Mouse (Mus musculus): ENCODE results near the gene Psg29. TPM values are rescaled to one million over a fixed set of nuclear protein-coding genes. Genes with fewer than 3 reads are reported as not detected.

The Psg29 gene
- total and polyA plus RNA-seq, 3 experiments: not detected

DNA sequence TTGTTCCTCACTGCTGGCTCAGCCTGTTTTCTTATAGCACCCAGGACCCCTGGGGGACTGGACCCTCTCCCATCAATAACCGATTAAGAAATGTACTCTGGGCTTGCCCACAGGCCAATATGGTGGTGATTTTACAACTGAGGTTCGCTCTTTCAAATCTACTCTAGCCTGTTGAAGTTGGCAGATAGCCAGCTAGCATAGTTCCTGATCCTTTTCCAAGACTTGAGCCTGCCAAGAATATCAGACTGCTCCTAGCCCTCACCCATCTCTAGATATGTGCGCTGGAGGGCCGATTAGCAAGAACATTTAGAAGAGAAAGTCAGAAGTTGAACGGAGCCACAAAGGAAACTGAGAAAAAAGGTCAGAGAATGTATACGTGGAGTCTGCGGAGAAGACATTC is 44.3 kb upstream of the Psg29 start:
- dilution Hi-C loops (cut with MboI; ENCODE audit: extremely low pct_ligation_motif_present, extremely low pct_unique_long_range_greater_than_20kb, low sequenced_read_pairs): no loop called here
- TF ChIP-seq BHLHE40 (IDR thresholded peaks at IDR 0.05; ENCODE audit: low read depth, low read length): no peak
- TF ChIP-seq ELF1 (IDR thresholded peaks at IDR 0.05; ENCODE audit: low read depth, low read length): no peak
- no peak for TF ChIP-seq MXI1 (IDR thresholded peaks at IDR 0.05; ENCODE audit: low read depth, low read length)
- TF ChIP-seq NRF1 (IDR thresholded peaks at IDR 0.05; ENCODE audit: low read depth, low read length): no peak
- TF ChIP-seq CHD1 (IDR thresholded peaks at IDR 0.05; ENCODE audit: low read depth, low read length): no peak
- TF ChIP-seq ETS1 (conservative IDR thresholded peaks at IDR 0.05; ENCODE audit: low read depth, low read length): no peak
- no peak for TF ChIP-seq MAFK (IDR thresholded peaks at IDR 0.05; ENCODE audit: insufficient replicate concordance, low read length)
- TF ChIP-seq POLR2AphosphoS2 (IDR thresholded peaks at IDR 0.05; ENCODE audit: low read depth, low read length): no peak
- no peak for TF ChIP-seq MAZ (IDR thresholded peaks at IDR 0.05; ENCODE audit: low read depth, low read length)
- no peak for TF ChIP-seq MYC (IDR thresholded peaks at IDR 0.05; ENCODE audit: low read depth, low read length)
- no peak for TF ChIP-seq TBP (conservative IDR thresholded peaks at IDR 0.05; ENCODE audit: low read depth, low read length)
- no peak for TF ChIP-seq MEF2A (IDR thresholded peaks at IDR 0.05; ENCODE audit: borderline replicate concordance, low read depth, low read length)
- TF ChIP-seq PAX5 (IDR thresholded peaks at IDR 0.05; ENCODE audit: low read length): no peak
- no peak for TF ChIP-seq IRF4 (IDR thresholded peaks at IDR 0.05; ENCODE audit: low read depth, low read length)
- TF ChIP-seq HCFC1 (IDR thresholded peaks at IDR 0.05; ENCODE audit: low read depth, low read length): no peak
- TF ChIP-seq E2F4 (IDR thresholded peaks at IDR 0.05; ENCODE audit: insufficient replicate concordance, low read depth, low read length): no peak
- no peak for TF ChIP-seq ZC3H11A (IDR thresholded peaks at IDR 0.05; ENCODE audit: low read depth, low read length)
- TF ChIP-seq CTCF (conservative IDR thresholded peaks at IDR 0.05 in 1 of 2, IDR thresholded peaks at IDR 0.05 in 1 of 2; ENCODE audit: low read depth in 2 of 2, low read length in 2 of 2): no peak
- in situ Hi-C loops (cut with MboI; ENCODE audit: low pct_ligation_motif_present, low pct_unique_long_range_greater_than_20kb, low sequenced_read_pairs): loop anchor here (10.0 kb wide), 1 partner anchor 1106 kb away; no protein-coding TSS in a partner anchor

DNA sequence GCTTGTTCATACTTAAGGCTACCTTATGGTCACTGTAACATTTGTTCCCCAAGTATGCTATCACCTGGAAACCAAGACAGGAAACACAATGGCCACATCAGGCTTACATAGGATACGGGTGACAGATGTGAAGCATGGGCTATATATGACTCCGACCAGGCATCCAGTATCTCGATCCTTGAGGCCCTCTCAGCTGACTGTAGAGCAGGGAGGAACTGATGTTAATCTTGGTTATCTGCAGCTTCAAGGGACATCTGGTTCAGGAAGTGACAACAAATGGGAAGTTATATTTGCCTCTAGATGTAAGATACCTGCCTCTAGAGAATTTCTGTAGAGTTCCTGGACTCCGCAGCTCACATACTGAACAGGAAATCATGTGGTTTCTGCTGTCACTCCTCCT is 31.4 kb upstream of the Psg29 start:
- DNase-seq (ENCODE audit: extremely low read depth): no peak

More for the DNA sequence above, 44.3 kb upstream of the Psg29 start:
- Histone ChIP-seq H3K4me3 (replicated peaks in 1 of 3; ENCODE audit: low read depth in 2 of 3, low read length in 2 of 3, poor library complexity in 1 of 3) (no peak overlapping the region), H3K36me3 (replicated peaks in 1 of 2; ENCODE audit: control insufficient read depth in 1 of 2, insufficient read depth in 1 of 2, low read length in 1 of 2) (no peaks in the 10 kb centered on the region), H3K27ac (ENCODE audit: insufficient read depth, low read depth) (no peak overlapping the region), H3K27me3 (replicated peaks) (peaks cover 82% of the 10 kb centered on the region), H3K9ac (ENCODE audit: insufficient read depth, low read depth) (no peak overlapping the region), H3K4me2 (ENCODE audit: insufficient read depth, low read depth, poor library complexity, severe bottlenecking) (no peak overlapping the region), H3K79me2 (replicated peaks; ENCODE audit: control insufficient read depth, extremely low read depth, insufficient read depth, poor library complexity, severe bottlenecking) (no peaks in the 10 kb centered on the region), H3K4me1 (ENCODE audit: control insufficient read depth in 1 of 2, insufficient read depth in 2 of 2) (peaks cover 3 to 14% of the 10 kb centered on the region in 2 experiments), H3K9me3 (replicated peaks; ENCODE audit: low read length) (no peaks in the 10 kb centered on the region)
- DNase-seq (ENCODE audit: extremely low read depth): no peak

More for the DNA sequence above, 31.4 kb upstream of the Psg29 start:
- Histone ChIP-seq H3K9ac (ENCODE audit: insufficient read depth, low read depth) (no peak overlapping the region), H3K27ac (ENCODE audit: insufficient read depth, low read depth) (no peak overlapping the region), H3K4me3 (replicated peaks in 1 of 3; ENCODE audit: low read depth in 2 of 3, low read length in 2 of 3, poor library complexity in 1 of 3) (no peak overlapping the region), H3K4me2 (ENCODE audit: insufficient read depth, low read depth, poor library complexity, severe bottlenecking) (no peak overlapping the region), H3K79me2 (replicated peaks; ENCODE audit: control insufficient read depth, extremely low read depth, insufficient read depth, poor library complexity, severe bottlenecking) (no peaks in the 10 kb centered on the region), H3K9me3 (replicated peaks; ENCODE audit: low read length) (no peaks in the 10 kb centered on the region), H3K27me3 (replicated peaks) (peaks cover 64% of the 10 kb centered on the region), H3K36me3 (replicated peaks in 1 of 2; ENCODE audit: control insufficient read depth in 1 of 2, insufficient read depth in 1 of 2, low read length in 1 of 2) (no peaks in the 10 kb centered on the region), H3K4me1 (ENCODE audit: control insufficient read depth in 1 of 2, insufficient read depth in 2 of 2) (no peaks in the 10 kb centered on the region)
- in situ Hi-C loops (cut with MboI; ENCODE audit: low pct_ligation_motif_present, low pct_unique_long_range_greater_than_20kb, low sequenced_read_pairs): no loop called here
- no peak for TF ChIP-seq RAD21 (IDR thresholded peaks at IDR 0.05; ENCODE audit: low read depth, low read length)
- no peak for TF ChIP-seq POLR2AphosphoS2 (IDR thresholded peaks at IDR 0.05; ENCODE audit: low read depth, low read length)
- no peak for TF ChIP-seq KAT2A (IDR thresholded peaks at IDR 0.05; ENCODE audit: insufficient replicate concordance, low read length)
- TF ChIP-seq GABPA (IDR thresholded peaks at IDR 0.05; ENCODE audit: insufficient replicate concordance, low read depth, low read length): no peak
- TF ChIP-seq IRF4 (IDR thresholded peaks at IDR 0.05; ENCODE audit: low read depth, low read length): no peak
- TF ChIP-seq USF2 (conservative IDR thresholded peaks at IDR 0.05; ENCODE audit: low read depth, low read length): no peak
- TF ChIP-seq NELFE (IDR thresholded peaks at IDR 0.05; ENCODE audit: low read depth, low read length): no peak
- no peak for TF ChIP-seq UBTF (IDR thresholded peaks at IDR 0.05; ENCODE audit: low read depth, low read length)
- TF ChIP-seq SMC3 (IDR thresholded peaks at IDR 0.05; ENCODE audit: low read depth, low read length): no peak
- TF ChIP-seq ZC3H11A (IDR thresholded peaks at IDR 0.05; ENCODE audit: low read depth, low read length): no peak
- TF ChIP-seq USF1 (IDR thresholded peaks at IDR 0.05; ENCODE audit: low read depth, low read length): no peak
- no peak for TF ChIP-seq HCFC1 (IDR thresholded peaks at IDR 0.05; ENCODE audit: low read depth, low read length)
- TF ChIP-seq TBP (conservative IDR thresholded peaks at IDR 0.05; ENCODE audit: low read depth, low read length): no peak
- no peak for TF ChIP-seq SIN3A (IDR thresholded peaks at IDR 0.05; ENCODE audit: low read length)
- TF ChIP-seq CTCF (conservative IDR thresholded peaks at IDR 0.05 in 1 of 2, IDR thresholded peaks at IDR 0.05 in 1 of 2; ENCODE audit: low read depth in 2 of 2, low read length in 2 of 2): no peak
- no peak for TF ChIP-seq RCOR1 (conservative IDR thresholded peaks at IDR 0.05; ENCODE audit: low read depth, low read length)
- no peak for TF ChIP-seq ZNF384 (IDR thresholded peaks at IDR 0.05; ENCODE audit: low read depth, low read length)
- dilution Hi-C loops (cut with MboI; ENCODE audit: extremely low pct_ligation_motif_present, extremely low pct_unique_long_range_greater_than_20kb, low sequenced_read_pairs): no loop called here

Data from CH12.LX (cell line).